Mouse (Mus musculus) limb, embryonic 14.5 days (tissue): Measurements from ENCODE around the gene Ackr2. TPM values are rescaled to one million over a fixed set of nuclear protein-coding genes. Genes with fewer than 3 reads are reported as not detected.

Experiments
- ATAC-seq: fragments of 200-750 bp; cut with Nextera tagmentation; 2 replicates; pipeline ENCODE4 v1.8.0; 2017; ENCODE audit warnings: low read depth, moderate number of reproducible peaks, moderate TSS enrichment; ENCODE audit not compliant: low FRiP score
- DNase-seq: peaks from one replicate; pipeline ENCODE4 v3.0.0-alpha.2; 2015; ENCODE audit warnings: low spot score
- H3K27ac ChIP-seq: fragments of 300-500 bp; sonication (generic); replicated peaks from 2 replicates; pipeline ENCODE4 v1.5.1; 2014; ENCODE audit warnings: low read depth, mild to moderate bottlenecking, low read length, moderate library complexity, mixed read lengths
- H3K27me3 ChIP-seq: fragments of 300-500 bp; sonication (generic); 2 replicates; pipeline ENCODE4 v1.6.1; 2014; ENCODE audit warnings: low read length, mixed read lengths; ENCODE audit not compliant: control insufficient read depth, insufficient read depth
- H3K36me3 ChIP-seq: fragments of 300-500 bp; sonication (generic); 2 replicates; pipeline ENCODE4 v1.6.1; 2014; ENCODE audit warnings: mild to moderate bottlenecking, low read length, moderate library complexity, mixed read lengths; ENCODE audit not compliant: control insufficient read depth, insufficient read depth
- H3K4me1 ChIP-seq: fragments of 300-500 bp; sonication (generic); 2 replicates; pipeline ENCODE4 v1.6.1; 2014; ENCODE audit warnings: antibody characterized with exemption, low read length, mixed read lengths; ENCODE audit not compliant: control insufficient read depth, insufficient read depth
- H3K4me2 ChIP-seq: fragments of 300-500 bp; sonication (generic); replicated peaks from 2 replicates; pipeline ENCODE4 v1.6.1; 2014; ENCODE audit warnings: low read depth, mild to moderate bottlenecking, low read length, moderate library complexity; ENCODE audit not compliant: severe bottlenecking
- H3K4me3 ChIP-seq: fragments of 300-500 bp; sonication (generic); replicated peaks from 2 replicates; pipeline ENCODE4 v1.5.1; 2014; ENCODE audit warnings: low read length
- H3K9ac ChIP-seq: fragments of 300-500 bp; sonication (generic); 2 replicates; pipeline ENCODE4 v1.6.1; 2014; ENCODE audit warnings: mild to moderate bottlenecking, low read depth, low read length, moderate library complexity; ENCODE audit not compliant: severe bottlenecking
- H3K9me3 ChIP-seq: fragments of 300-500 bp; sonication (generic); 2 replicates; pipeline ENCODE4 v1.6.1; 2016; ENCODE audit warnings: low read length; ENCODE audit not compliant: control insufficient read depth
- POLR2A ChIP-seq: fragments of 200-500 bp; IDR thresholded peaks from 2 replicates; pipeline ENCODE4 v1.8.0; 2012; ENCODE audit warnings: inconsistent platforms, mild to moderate bottlenecking, moderate library complexity, borderline replicate concordance; ENCODE audit not compliant: insufficient read depth, insufficient read length; ENCODE audit errors: extremely low read depth
- WGBS: fragments of 180-500 bp; shearing (Covaris S2); extraction: QIAGEN DNeasy Blood & Tissue Kit; methylation state at CpG from one replicate; pipeline ENCODE4 v1.1.7; 2014; 5-methylcytosine and 5-hydroxymethylcytosine counted together
- polyA plus RNA-seq, 2 experiments: library from polyadenylated mRNA; depleted of rRNA in 1 of 2; stranded (reverse) in 1 of 2; unstranded in 1 of 2; fragments of >200 nt; fragmentation: Nextera tagmentation in 1 of 2; extraction: Ambion mirVana in 1 of 2; gene quantifications; 2 replicates each; pipeline versions ENCODE4 v1.2.1 to v1.2.3; 2012 to 2014

The Ackr2 gene
- polyA plus RNA-seq, 2 experiments: 0.25 to 0.26 TPM

- 80% methylated on average over 10 of the region's 10 CpGs for WGBS
- TF ChIP-seq POLR2A: no peak
- Histone ChIP-seq H3K36me3 (no peaks in the 10 kb centered on the region), H3K27me3 (no peaks in the 10 kb centered on the region), H3K9ac (no peak overlapping the region), H3K4me2 (no peak overlapping the region), H3K9me3 (no peaks in the 10 kb centered on the region), H3K4me1 (no peaks in the 10 kb centered on the region), H3K4me3 (no peak overlapping the region), H3K27ac (no peak overlapping the region)
- ATAC-seq (no peak), DNase-seq (no peak)
These were observed 20.9 kb downstream of the Ackr2 start for GRCm38 (mm10) chr9:121919027-121919501.

- Histone ChIP-seq H3K4me2 (no peak overlapping the region), H3K4me3 (no peak overlapping the region), H3K36me3 (no peaks in the 10 kb centered on the region), H3K27me3 (no peaks in the 10 kb centered on the region), H3K27ac (no peak overlapping the region), H3K4me1 (no peaks in the 10 kb centered on the region), H3K9me3 (no peaks in the 10 kb centered on the region), H3K9ac (no peak overlapping the region)
- TF ChIP-seq POLR2A: no peak
- DNase-seq (no peak), ATAC-seq (no peak)
- 73% methylated on average over 8 of the region's 8 CpGs for WGBS
These were observed 25.3 kb downstream of the Ackr2 start for GRCm38 (mm10) chr9:121923443-121923842.

- 86% methylated on average over 5 of the region's 5 CpGs for WGBS
- ATAC-seq (no peak), DNase-seq (no peak)
- Histone ChIP-seq H3K9ac (no peak overlapping the region), H3K4me1 (no peaks in the 10 kb centered on the region), H3K27me3 (no peaks in the 10 kb centered on the region), H3K4me3 (no peak overlapping the region), H3K27ac (no peak overlapping the region), H3K36me3 (no peaks in the 10 kb centered on the region), H3K4me2 (no peak overlapping the region), H3K9me3 (no peaks in the 10 kb centered on the region)
- TF ChIP-seq POLR2A: no peak
These were observed 25.8 kb downstream of the Ackr2 start for GRCm38 (mm10) chr9:121923906-121924305.

- Histone ChIP-seq H3K27ac (no peak overlapping the region), H3K4me2 (no peak overlapping the region), H3K9ac (no peak overlapping the region), H3K9me3 (no peaks in the 10 kb centered on the region), H3K4me3 (no peak overlapping the region), H3K36me3 (no peaks in the 10 kb centered on the region), H3K27me3 (no peaks in the 10 kb centered on the region), H3K4me1 (no peaks in the 10 kb centered on the region)
- 82% methylated on average over 9 of the region's 9 CpGs for WGBS
- no peak for TF ChIP-seq POLR2A
- no peak for DNase-seq
- ATAC-seq: no peak
These were observed 26.9 kb downstream of the Ackr2 start for GRCm38 (mm10) chr9:121924901-121925560.

- H3K4me1 ChIP-seq: no peaks in the 10 kb centered on the region
- no peak overlapping the region for H3K4me3 ChIP-seq
- no peak overlapping the region for H3K9ac ChIP-seq
- WGBS: 41% methylated on average over 8 of the region's 8 CpGs
- no peaks in the 10 kb centered on the region for H3K27me3 ChIP-seq
- ATAC-seq: no peak
- H3K9me3 ChIP-seq: no peaks in the 10 kb centered on the region
- H3K36me3 ChIP-seq: no peaks in the 10 kb centered on the region
- H3K4me2 ChIP-seq: no peak overlapping the region
- DNase-seq: no peak
- no peak for TF ChIP-seq POLR2A
- H3K27ac ChIP-seq: no peak overlapping the region
These were observed 27.8 kb downstream of the Ackr2 start for GRCm38 (mm10) chr9:121925959-121926358.
